Mouse (Mus musculus) megakaryocyte, embryonic 14.5 days (primary cell): ENCODE data around the gene Cpsf7. TPM values are rescaled to one million over a fixed set of nuclear protein-coding genes. Genes with fewer than 3 reads are reported as not detected.

ENCODE experiments used
- H3K27me3 ChIP-seq: replicated peaks from 2 replicates; pipeline ENCODE3; 2012; ENCODE audit warnings: inconsistent platforms
- H3K36me3 ChIP-seq: replicated peaks from 2 replicates; pipeline ENCODE3; 2012; ENCODE audit warnings: low read length, inconsistent platforms, mixed read lengths
- H3K4me1 ChIP-seq: 2 replicates; pipeline ENCODE4 v1.6.1; 2012; ENCODE audit warnings: inconsistent platforms
- H3K4me3 ChIP-seq: replicated peaks from 2 replicates; pipeline ENCODE3; 2012; ENCODE audit warnings: moderate library complexity, mild to moderate bottlenecking, inconsistent platforms
- H3K9me3 ChIP-seq: 2 replicates; pipeline ENCODE4 v1.6.1; 2012; ENCODE audit warnings: inconsistent platforms
- FLI1 ChIP-seq: IDR thresholded peaks from 2 replicates; pipeline ENCODE4 v1.6.1; 2012; ENCODE audit warnings: low read length, inconsistent platforms, mixed read lengths
- GATA1 ChIP-seq: IDR thresholded peaks from 3 replicates; pipeline ENCODE4 v1.6.1; 2012; ENCODE audit warnings: mixed read lengths, low read length, inconsistent platforms, borderline replicate concordance
- polyA plus RNA-seq: library from polyadenylated mRNA; stranded (reverse); fragments of >175 nt; gene quantifications from 2 replicates; pipeline ENCODE4 v1.2.3, GENCODE M21; 2012; ENCODE audit warnings: low replicate concordance; ENCODE audit not compliant: insufficient read depth

Gene Cpsf7
- 6.9 and 11.1 TPM in 2 replicates for polyA plus RNA-seq

- peaks cover 44% of the 10 kb centered on the region for H3K36me3 ChIP-seq
- peaks cover 54% of the 10 kb centered on the region for H3K4me1 ChIP-seq
- peak within 1 kb of the TSS; percentile 98 for H3K4me3 ChIP-seq
- no peak for TF ChIP-seq GATA1
- TF ChIP-seq FLI1 = no peak
- H3K27me3 ChIP-seq = no peaks in the 10 kb centered on the region
- no peaks in the 10 kb centered on the region for H3K9me3 ChIP-seq
Measured at GRCm38 (mm10) chr19:10525106-10525901, at the start of gene Cpsf7. Gene Cpsf7, plus strand, starts transcription at chr19:10525266.

GRCm38 (mm10) chr19:10479541-10479940 is 45.5 kb upstream of the Cpsf7 start:
- Histone ChIP-seq H3K4me3 (no peak overlapping the region), H3K9me3 (no peaks in the 10 kb centered on the region), H3K27me3 (peaks cover 77% of the 10 kb centered on the region), H3K36me3 (no peaks in the 10 kb centered on the region), H3K4me1 (peaks cover 8% of the 10 kb centered on the region; the same call in 1 of the 2 replicates)
- no peak for TF ChIP-seq FLI1

GRCm38 (mm10) chr19:10482703-10483102 is 42.4 kb upstream of the Cpsf7 start, which contains the start of gene Ppp1r32:
Gene Ppp1r32, minus strand, starts transcription at chr19:10482928.
- Histone ChIP-seq H3K27me3 (peaks cover 62% of the 10 kb centered on the region), H3K36me3 (no peaks in the 10 kb centered on the region), H3K4me1 (peaks cover 12% of the 10 kb centered on the region; the same call in 1 of the 2 replicates), H3K4me3 (no peak within 1 kb of the TSS), H3K9me3 (no peaks in the 10 kb centered on the region)
- TF ChIP-seq GATA1 (no peak), FLI1 (no peak)

GRCm38 (mm10) chr19:10486264-10486738 is 38.8 kb upstream of the Cpsf7 start:
- H3K36me3 ChIP-seq = no peaks in the 10 kb centered on the region
- 0 out of 2 replicates have a peak, but pooled peaks cover 4% of the 10 kb centered on the region for H3K9me3 ChIP-seq
- peaks cover 12% of the 10 kb centered on the region for H3K4me1 ChIP-seq
- TF ChIP-seq FLI1 = no peak
- TF ChIP-seq GATA1 = no peak
- H3K4me3 ChIP-seq = no peak overlapping the region
- H3K27me3 ChIP-seq = peaks cover 61% of the 10 kb centered on the region

GRCm38 (mm10) chr19:10495670-10496069 is 29.4 kb upstream of the Cpsf7 start:
- peaks cover 73% of the 10 kb centered on the region for H3K36me3 ChIP-seq
- H3K4me1 ChIP-seq = peaks cover 59% of the 10 kb centered on the region
- peaks cover 13% of the 10 kb centered on the region for H3K27me3 ChIP-seq
- no peaks in the 10 kb centered on the region for H3K9me3 ChIP-seq
- TF ChIP-seq FLI1 (no peak), GATA1 (no peak)
- peak overlapping the region; percentile 1 for H3K4me3 ChIP-seq

- Histone ChIP-seq H3K9me3 (no peaks in the 10 kb centered on the region), H3K4me1 (peaks cover 53% of the 10 kb centered on the region), H3K4me3 (no peak overlapping the region), H3K27me3 (peaks cover 6% of the 10 kb centered on the region), H3K36me3 (peaks cover 86% of the 10 kb centered on the region)
- no peak for TF ChIP-seq GATA1
- TF ChIP-seq FLI1 = no peak
Measured at GRCm38 (mm10) chr19:10496976-10497375, 28.1 kb upstream of the Cpsf7 start.

GRCm38 (mm10) chr19:10497512-10498160 is 27.4 kb upstream of the Cpsf7 start:
- peaks cover under 1% of the 10 kb centered on the region for H3K27me3 ChIP-seq
- peaks cover 92% of the 10 kb centered on the region for H3K36me3 ChIP-seq
- peaks cover 51% of the 10 kb centered on the region for H3K4me1 ChIP-seq
- peak overlapping the region; percentile 60 for H3K4me3 ChIP-seq
- TF ChIP-seq GATA1 = no peak
- no peak for TF ChIP-seq FLI1
- no peaks in the 10 kb centered on the region for H3K9me3 ChIP-seq

GRCm38 (mm10) chr19:10500581-10500980 is 24.5 kb upstream of the Cpsf7 start:
- TF ChIP-seq GATA1 (no peak), FLI1 (no peak)
- Histone ChIP-seq H3K27me3 (no peaks in the 10 kb centered on the region), H3K4me1 (peaks cover 49% of the 10 kb centered on the region), H3K9me3 (no peaks in the 10 kb centered on the region), H3K4me3 (no peak overlapping the region), H3K36me3 (peaks cover 93% of the 10 kb centered on the region)

- no peak overlapping the region for H3K4me3 ChIP-seq
- TF ChIP-seq FLI1 (no peak), GATA1 (no peak)
- peaks cover 29% of the 10 kb centered on the region for H3K4me1 ChIP-seq
- H3K27me3 ChIP-seq = no peaks in the 10 kb centered on the region
- peaks cover 94% of the 10 kb centered on the region for H3K36me3 ChIP-seq
- no peaks in the 10 kb centered on the region for H3K9me3 ChIP-seq
Measured at GRCm38 (mm10) chr19:10502571-10502970, 22.5 kb upstream of the Cpsf7 start.
